ENCODE assay signal across 27 mouse cellular contexts in genomic region chr7:12957511-12957910, GRCm38 (mm10). TPM values are rescaled to one million over a fixed set of nuclear protein-coding genes. Genes with fewer than 3 reads are reported as not detected.
A peak's percentile ranks its signal among the peaks of the same experiment; 100 is the strongest.
DNase-seq lines count a peak whose midpoint lies in the region; TF ChIP-seq lines count a peak whose summit lies in the region.
"Had no signal": no experiment of that assay in that cellular context is flagged by ENCODE, and none has a peak within 500 bp of the region (broad histone marks: within the 10 kb centered on the region; RNA-seq: fewer than 3 reads in every experiment).

No protein-coding gene starts in this region.

- no peak for TF ChIP-seq RAD21 in MEL (IDR thresholded peaks at IDR 0.05; ENCODE audit: low read depth, low read length)

- no peaks in the 10 kb centered on the region for H3K9me3 ChIP-seq in MEL (replicated peaks; ENCODE audit: insufficient read depth, low read length)
- H3K9me3 ChIP-seq: embryonic facial prominence, embryonic 13.5 days; embryonic facial prominence, embryonic 15.5 days; forebrain, embryonic 10.5 days; forebrain, embryonic 12.5 days; G1E had no signal

- no peaks in the 10 kb centered on the region for H3K27me3 ChIP-seq in MEL (ENCODE audit: control insufficient read depth in 1 of 2, insufficient read depth in 2 of 2, low read length in 2 of 2)
- no peaks in the 10 kb centered on the region for H3K27me3 ChIP-seq in myocyte (ENCODE audit: control insufficient read depth, insufficient read depth, insufficient read length)
- H3K27me3 ChIP-seq: CH12.LX; embryonic facial prominence, embryonic 13.5 days; embryonic facial prominence, embryonic 15.5 days; forebrain, embryonic 12.5 days had no signal

- TF ChIP-seq CTCF in MEL (IDR thresholded peaks at IDR 0.05 in 2 of 3, conservative IDR thresholded peaks at IDR 0.05 in 1 of 3; ENCODE audit: control insufficient read depth in 1 of 3, insufficient read depth in 1 of 3, low read depth in 2 of 3, low read length in 3 of 3, poor library complexity in 1 of 3, severe bottlenecking in 1 of 3), result no peak

- H3K9ac ChIP-seq in MEL (ENCODE audit: control insufficient read depth, low read depth, low read length, poor library complexity, severe bottlenecking), result peak overlapping the region; percentile 62
- H3K9ac ChIP-seq: embryonic facial prominence, embryonic 13.5 days; embryonic facial prominence, embryonic 15.5 days; forebrain, embryonic 12.5 days had no signal

- no peaks in the 10 kb centered on the region; the same call in 1 of the 2 replicates for H3K79me2 ChIP-seq in MEL (ENCODE audit: control insufficient read depth, insufficient read depth, low read length, poor library complexity)
- H3K79me2 ChIP-seq in myocyte (ENCODE audit: control insufficient read depth, insufficient read depth), result no peaks in the 10 kb centered on the region

- H3K36me3 ChIP-seq in MEL (ENCODE audit: control insufficient read depth in 1 of 2, insufficient read depth in 2 of 2, low read length in 2 of 2) (peaks cover 0 to 11% of the 10 kb centered on the region in 2 experiments; a peak in 2 of 4 replicates), myocyte (ENCODE audit: control insufficient read depth, insufficient read depth) (no peaks in the 10 kb centered on the region)
- H3K36me3 ChIP-seq: embryonic facial prominence, embryonic 13.5 days; embryonic facial prominence, embryonic 15.5 days; forebrain, embryonic 10.5 days; forebrain, embryonic 12.5 days; G1E had no signal

- no peak overlapping the region for H3K27ac ChIP-seq in MEL (ENCODE audit: control insufficient read depth, low read depth, low read length)
- H3K27ac ChIP-seq: embryonic facial prominence, embryonic 13.5 days; embryonic facial prominence, embryonic 15.5 days; forebrain, embryonic 10.5 days; forebrain, embryonic 12.5 days had no signal

- DNase-seq in 416B (ENCODE audit: low read depth) (peak; percentile 41), MEL (ENCODE audit: low read depth, low spot score) (peak; percentile 78), NIH3T3 (ENCODE audit: low read depth) (peak; percentile 28)
- no peak for DNase-seq in testis, postnatal 14 days (ENCODE audit: low spot score)
- no peak for DNase-seq in adrenal gland, postnatal 14 days
- no peak for DNase-seq in spleen, postnatal 10 days (ENCODE audit: low spot score in 2 of 2)
- DNase-seq: adrenal gland, adult 2 months; adrenal gland, postnatal 10 days; adrenal gland, postnatal 36 days; B cell, adult 2 months; cerebellum, adult 11-12 months; cerebellum, adult 2 months; cerebellum, adult 9-10 months; cerebellum, postnatal 10 days; cerebellum, postnatal 36 days; embryo, embryonic 11 days had no signal

- no peak for TF ChIP-seq EP300 in MEL (IDR thresholded peaks at IDR 0.05; ENCODE audit: low read depth in 1 of 2, low read length in 2 of 2)

- peak overlapping the region; percentile 44 for H3K4me2 ChIP-seq in myocyte (ENCODE audit: low read depth)
- H3K4me2 ChIP-seq: embryonic facial prominence, embryonic 13.5 days; embryonic facial prominence, embryonic 15.5 days; forebrain, embryonic 12.5 days had no signal

- H3K4me3 ChIP-seq in MEL (ENCODE audit: control insufficient read depth in 1 of 2, insufficient read depth in 1 of 2, low read depth in 2 of 2, low read length in 2 of 2) (peak overlapping the region; percentile 31 to 60), myocyte (no peak overlapping the region)
- H3K4me3 ChIP-seq: embryonic facial prominence, embryonic 13.5 days; embryonic facial prominence, embryonic 15.5 days; erythroblast, embryonic 14.5 days; forebrain, embryonic 10.5 days; forebrain, embryonic 12.5 days had no signal

- H3ac ChIP-seq in myocyte (ENCODE audit: control insufficient read depth, insufficient read length), result no peak overlapping the region

- TF ChIP-seq POLR2A in MEL (IDR thresholded peaks at IDR 0.05; ENCODE audit: control insufficient read depth in 1 of 2, insufficient read depth in 1 of 2, low read depth in 1 of 2, low read length in 2 of 2, poor library complexity in 1 of 2) (no peak), myocyte (IDR thresholded peaks at IDR 0.05; ENCODE audit: insufficient read length, low read depth) (no peak)

- peaks cover 0 to 5% of the 10 kb centered on the region in 2 experiments for H3K4me1 ChIP-seq in MEL (ENCODE audit: control insufficient read depth in 1 of 2, insufficient read depth in 2 of 2, low read length in 2 of 2)
- H3K4me1 ChIP-seq: embryonic facial prominence, embryonic 13.5 days; embryonic facial prominence, embryonic 15.5 days had no signal

TF ChIP-seq in MEL, 35 proteins besides CTCF, POLR2A, EP300 and RAD21:
- TF ChIP-seq MXI1 (IDR thresholded peaks at IDR 0.05; ENCODE audit: low read depth, low read length) (peak; percentile 33; the same call in 1 of the 2 replicates), MAX (IDR thresholded peaks at IDR 0.05; ENCODE audit: low read length) (no peak)

TF ChIP-seq in myocyte, 11 proteins besides CTCF, POLR2A, EP300 and RAD21:
- TF ChIP-seq SRF (IDR thresholded peaks at IDR 0.05; ENCODE audit: control insufficient read depth, insufficient read length, low read depth) (no peak), POLR2AphosphoS2 (IDR thresholded peaks at IDR 0.05; ENCODE audit: insufficient read length, low read depth) (no peak), E2F4 (IDR thresholded peaks at IDR 0.05; ENCODE audit: insufficient read depth) (no peak), MYOD1 (IDR thresholded peaks at IDR 0.05; ENCODE audit: control insufficient read depth in 1 of 3, insufficient read length in 2 of 3, low read depth in 2 of 3) (no peak), TCF12 (IDR thresholded peaks at IDR 0.05; ENCODE audit: insufficient read depth, poor library complexity, severe bottlenecking) (no peak), TCF3 (IDR thresholded peaks at IDR 0.05; ENCODE audit: insufficient read length, low read depth) (no peak), MAX (IDR thresholded peaks at IDR 0.05; ENCODE audit: low read depth) (no peak), REST (IDR thresholded peaks at IDR 0.05; ENCODE audit: insufficient read depth, insufficient read length) (no peak), MYOG (IDR thresholded peaks at IDR 0.05; ENCODE audit: control insufficient read depth in 1 of 3, insufficient read depth in 1 of 3, insufficient read length in 2 of 3, low read depth in 2 of 3) (no peak)

RNA-seq across cellular contexts. Expression of gene Zfp324, which starts 8.1 kb away (rescaled TPM):
- total RNA-seq in MEL (2012; rRNA removed), result 5.9 and 9.9 TPM in 2 replicates
- polyA plus RNA-seq in MEL (2012; ENCODE audit: insufficient read depth in 1 of 2, insufficient read length in 2 of 2, low read depth in 1 of 2, low replicate concordance in 2 of 2, missing spikeins in 1 of 2), result 1 to 10 TPM in 1 of 2 experiments, not detected in 1; 5.2 TPM
- polyA plus RNA-seq in myocyte (2012; fragmentation: generic; extraction: Trizol), result 1.9 TPM
- 8.0 and 9.5 TPM in 2 replicates for total RNA-seq in adrenal gland, postnatal 14 days (2021)

RNA-seq across cellular contexts. Expression of gene Zfp446, which starts 20.1 kb away (rescaled TPM):
- total RNA-seq in MEL (2012; rRNA removed), result 3.4 TPM in 2 replicates
- 1 to 10 TPM in 1 of 2 experiments, not detected in 1; 4.9 TPM for polyA plus RNA-seq in MEL (2012; ENCODE audit: insufficient read depth in 1 of 2, insufficient read length in 2 of 2, low read depth in 1 of 2, low replicate concordance in 2 of 2, missing spikeins in 1 of 2)
- 1.7 TPM for polyA plus RNA-seq in myocyte (2012; fragmentation: generic; extraction: Trizol)
- total RNA-seq in adrenal gland, postnatal 14 days (2021), result 6.0 and 7.2 TPM in 2 replicates

RNA-seq across cellular contexts. Expression of gene Rnf225, which starts 30.3 kb away (rescaled TPM):
- total RNA-seq in MEL (2012; rRNA removed), result 0.89 and 1.0 TPM in 2 replicates
- polyA plus RNA-seq in MEL (2012; ENCODE audit: insufficient read depth in 1 of 2, insufficient read length in 2 of 2, low read depth in 1 of 2, low replicate concordance in 2 of 2, missing spikeins in 1 of 2) (1 to 10 TPM in 1 of 2 experiments, not detected in 1; 2.3 TPM), myocyte (2012; fragmentation: generic; extraction: Trizol) (0.91 TPM)
- 0.41 and 0.52 TPM in 2 replicates for total RNA-seq in adrenal gland, postnatal 14 days (2021)
- polyA plus RNA-seq: CD4-positive, CD25-positive, alpha-beta regulatory T cell, adult 4 months had no signal

RNA-seq across cellular contexts. Expression of gene Rps5, which starts 35.4 kb away (rescaled TPM):
- total RNA-seq in MEL (2012; rRNA removed), result 3,873 and 4,196 TPM in 2 replicates
- 1,000 to 10,000 TPM in 1 of 2 experiments, 100 to 1,000 TPM in 1; 960 to 2,915 TPM for polyA plus RNA-seq in MEL (2012; ENCODE audit: insufficient read depth in 1 of 2, insufficient read length in 2 of 2, low read depth in 1 of 2, low replicate concordance in 2 of 2, missing spikeins in 1 of 2)
- polyA plus RNA-seq in myocyte (2012; fragmentation: generic; extraction: Trizol), result 2,432 TPM
- total RNA-seq in adrenal gland, postnatal 14 days (2021), result 842 and 996 TPM in 2 replicates

RNA-seq across cellular contexts. Expression of gene Slc27a5, which starts 40.5 kb away (rescaled TPM):
- not detected in 2 replicates for total RNA-seq in MEL (2012; rRNA removed)
- polyA plus RNA-seq in MEL (2012; ENCODE audit: insufficient read depth in 1 of 2, insufficient read length in 2 of 2, low read depth in 1 of 2, low replicate concordance in 2 of 2, missing spikeins in 1 of 2) (under 1 TPM in 1 of 2 experiments, not detected in 1; 0.13 TPM), myocyte (2012; fragmentation: generic; extraction: Trizol) (not detected)
- total RNA-seq in adrenal gland, postnatal 14 days (2021), result 2.6 and 51.1 TPM in 2 replicates
- total RNA-seq: common myeloid progenitor, adult 5-6 weeks had no signal
- polyA plus RNA-seq: embryonic facial prominence, embryonic 11.5 days; erythroblast, embryonic 14.5 days; forebrain, embryonic 10.5 days; G1E had no signal

Comparison
In these comparisons a context has a peak if more than half of its experiments do, and no peak if none do; other contexts are left out.
1. DNase-seq: peak in 416B (single experiment), MEL (single experiment) and NIH3T3 (single experiment); none in testis, postnatal 14 days (single experiment), adrenal gland, postnatal 14 days (single experiment) and spleen, postnatal 10 days (0 of 2).